Mouse (Mus musculus) kidney, embryonic 14.5 days (tissue): ENCODE data around the gene Ltbp3. TPM values are rescaled to one million over a fixed set of nuclear protein-coding genes. Genes with fewer than 3 reads are reported as not detected.
A peak's percentile ranks its signal among the peaks of the same experiment; 100 is the strongest.

Source experiments
- ATAC-seq: fragments of 200-750 bp; cut with Nextera tagmentation; 2 replicates; pipeline ENCODE4 v1.8.0; 2017; ENCODE audit warnings: moderate number of reproducible peaks, mild to moderate bottlenecking, moderate TSS enrichment, moderate library complexity; ENCODE audit not compliant: low FRiP score, low TSS enrichment
- H3K27ac ChIP-seq: fragments of 300-500 bp; sonication (generic); 2 replicates; pipeline ENCODE4 v1.5.1; 2014; ENCODE audit warnings: low read depth, mild to moderate bottlenecking, low read length, moderate library complexity, mixed read lengths
- H3K27me3 ChIP-seq: fragments of 300-500 bp; sonication (generic); 2 replicates; pipeline ENCODE4 v1.6.1; 2014; ENCODE audit warnings: mild to moderate bottlenecking, low read length; ENCODE audit not compliant: control insufficient read depth, insufficient read depth
- H3K36me3 ChIP-seq: fragments of 300-500 bp; sonication (generic); 2 replicates; pipeline ENCODE4 v1.6.1; 2014; ENCODE audit warnings: low read length, mixed read lengths; ENCODE audit not compliant: control insufficient read depth, insufficient read depth
- H3K4me1 ChIP-seq: fragments of 300-500 bp; sonication (generic); 2 replicates; pipeline ENCODE4 v1.6.1; 2014; ENCODE audit warnings: low read length, mixed read lengths; ENCODE audit not compliant: control insufficient read depth, insufficient read depth
- H3K4me2 ChIP-seq: fragments of 300-500 bp; sonication (generic); replicated peaks from 2 replicates; pipeline ENCODE4 v1.6.1; 2014; ENCODE audit warnings: low read depth, mild to moderate bottlenecking, low read length
- H3K4me3 ChIP-seq: fragments of 300-500 bp; sonication (generic); 2 replicates; pipeline ENCODE4 v1.5.1; 2014; ENCODE audit warnings: mild to moderate bottlenecking, low read length
- H3K9ac ChIP-seq: fragments of 300-500 bp; sonication (generic); 2 replicates; pipeline ENCODE4 v1.6.1; 2014; ENCODE audit warnings: low read depth, mild to moderate bottlenecking, low read length, moderate library complexity
- H3K9me3 ChIP-seq: fragments of 300-500 bp; sonication (generic); 2 replicates; pipeline ENCODE4 v1.6.1; 2016; ENCODE audit warnings: low read length; ENCODE audit not compliant: control insufficient read depth
- WGBS: fragments of 180-500 bp; shearing (Covaris S2); extraction: QIAGEN DNeasy Blood & Tissue Kit; methylation state at CpG from one replicate; pipeline ENCODE4 v1.1.7; 2014; 5-methylcytosine and 5-hydroxymethylcytosine counted together
- polyA plus RNA-seq: library from polyadenylated mRNA; unstranded; fragments of >200 nt; fragmentation: Nextera tagmentation; extraction: Ambion mirVana; gene quantifications from 2 replicates; pipeline ENCODE4 v1.2.1, GENCODE M21; 2014

Gene Ltbp3
- polyA plus RNA-seq, 1 experiment from 2014 or later, result 27.1 TPM

DNA sequence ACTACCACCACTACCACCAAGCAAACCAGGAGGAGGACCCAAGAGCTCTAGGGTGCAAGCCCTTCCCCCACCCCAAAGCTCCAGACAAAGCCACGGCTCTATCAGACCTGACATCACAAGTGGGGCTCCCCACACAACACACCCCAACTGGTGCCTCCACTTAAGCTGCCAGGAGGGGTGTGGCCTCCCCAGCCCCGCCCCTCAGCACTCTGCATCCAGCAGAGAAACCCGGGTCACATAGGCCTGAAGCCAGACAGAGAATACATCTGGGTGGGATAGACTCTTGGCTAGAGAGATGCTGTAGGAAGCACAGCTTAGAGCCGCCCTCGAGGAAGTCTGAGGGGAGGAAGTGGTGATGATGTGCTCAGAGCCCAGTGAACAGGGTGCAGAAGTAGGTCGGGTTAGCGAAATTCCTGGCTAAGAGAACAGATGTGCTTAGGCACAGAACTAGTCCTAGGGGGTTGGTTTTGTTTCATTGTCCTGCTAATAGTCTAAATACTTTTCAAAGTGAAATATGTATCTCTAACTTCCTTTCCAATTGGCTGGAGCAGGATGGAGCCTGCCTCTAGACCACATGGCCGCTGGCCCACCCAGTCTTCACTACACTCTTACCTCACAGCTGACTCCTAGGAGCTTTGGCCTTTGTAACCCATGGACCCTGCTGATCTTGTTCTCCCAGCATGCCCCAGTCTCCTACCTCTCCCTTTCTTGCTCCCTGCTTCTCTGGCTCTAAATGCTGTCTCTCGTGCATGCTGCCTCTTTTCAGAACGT is 35.7 kb upstream of the Ltbp3 start:
- 0 out of 2 replicates have a peak, but pooled peaks cover 9% of the 10 kb centered on the region for H3K4me1 ChIP-seq
- no peaks in the 10 kb centered on the region for H3K27me3 ChIP-seq
- H3K9ac ChIP-seq, result no peak overlapping the region; the same call in 1 of the 2 replicates
- 49% methylated on average over 10 of the region's 10 CpGs for WGBS
- peaks cover 55% of the 10 kb centered on the region for H3K36me3 ChIP-seq
- no peak overlapping the region for H3K4me3 ChIP-seq
- ATAC-seq, result peak; percentile 64; the same call in 1 of the 2 replicates
- H3K9me3 ChIP-seq, result no peaks in the 10 kb centered on the region
- no peak overlapping the region for H3K4me2 ChIP-seq
- peak overlapping the region; percentile 55; the same call in 1 of the 2 replicates for H3K27ac ChIP-seq

- WGBS, result 91% methylated on average over 6 of the region's 6 CpGs
- Histone ChIP-seq H3K36me3 (peaks cover 35% of the 10 kb centered on the region), H3K4me2 (no peak overlapping the region), H3K9ac (no peak overlapping the region), H3K4me3 (no peak overlapping the region), H3K9me3 (no peaks in the 10 kb centered on the region), H3K27ac (no peak overlapping the region), H3K27me3 (no peaks in the 10 kb centered on the region), H3K4me1 (peaks cover 11% of the 10 kb centered on the region; the same call in 1 of the 2 replicates)
- ATAC-seq, result no peak
Observed at GRCm38 (mm10) chr19:5710068-5710467, 30.6 kb upstream of the Ltbp3 start.

DNA sequence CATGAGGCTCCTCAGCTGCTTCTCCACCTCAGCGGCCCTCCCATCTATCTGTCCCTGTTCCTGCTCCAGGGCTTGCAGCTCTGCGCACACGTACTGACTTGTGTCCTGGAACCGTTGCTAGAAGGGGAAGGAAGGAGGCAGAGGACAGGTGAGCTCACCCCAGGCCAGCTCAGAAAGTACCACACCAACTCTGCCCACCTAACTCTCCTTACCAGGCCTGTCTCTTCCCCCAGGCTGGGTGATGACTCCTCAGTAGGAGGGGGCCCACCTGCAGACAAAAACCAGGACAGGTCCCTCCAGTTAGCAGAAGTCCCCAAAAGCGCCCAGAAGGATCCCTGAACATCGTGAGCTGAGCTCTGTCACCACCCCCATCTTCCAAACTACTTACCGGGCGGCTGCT is 30.1 kb upstream of the Ltbp3 start:
- peaks cover 35% of the 10 kb centered on the region for H3K36me3 ChIP-seq

GRCm38 (mm10) chr19:5711218-5711617 is 29.5 kb upstream of the Ltbp3 start:
- Histone ChIP-seq H3K4me3 (no peak overlapping the region), H3K27ac (no peak overlapping the region), H3K9ac (no peak overlapping the region), H3K4me2 (no peak overlapping the region), H3K36me3 (peaks cover 35% of the 10 kb centered on the region), H3K9me3 (no peaks in the 10 kb centered on the region), H3K27me3 (no peaks in the 10 kb centered on the region), H3K4me1 (peaks cover 6% of the 10 kb centered on the region; the same call in 1 of the 2 replicates)
- WGBS, result 17% methylated on average over 3 of the region's 3 CpGs
- no peak for ATAC-seq

More for the DNA sequence above, 30.1 kb upstream of the Ltbp3 start:
- no peaks in the 10 kb centered on the region for H3K9me3 ChIP-seq
- no peak overlapping the region for H3K9ac ChIP-seq
- WGBS, result 83% methylated on average over 8 of the region's 8 CpGs
- no peak overlapping the region for H3K4me2 ChIP-seq
- H3K4me1 ChIP-seq, result peaks cover 6% of the 10 kb centered on the region; the same call in 1 of the 2 replicates
- no peaks in the 10 kb centered on the region for H3K27me3 ChIP-seq
- no peak for ATAC-seq
- no peak overlapping the region for H3K4me3 ChIP-seq
- no peak overlapping the region for H3K27ac ChIP-seq

DNA sequence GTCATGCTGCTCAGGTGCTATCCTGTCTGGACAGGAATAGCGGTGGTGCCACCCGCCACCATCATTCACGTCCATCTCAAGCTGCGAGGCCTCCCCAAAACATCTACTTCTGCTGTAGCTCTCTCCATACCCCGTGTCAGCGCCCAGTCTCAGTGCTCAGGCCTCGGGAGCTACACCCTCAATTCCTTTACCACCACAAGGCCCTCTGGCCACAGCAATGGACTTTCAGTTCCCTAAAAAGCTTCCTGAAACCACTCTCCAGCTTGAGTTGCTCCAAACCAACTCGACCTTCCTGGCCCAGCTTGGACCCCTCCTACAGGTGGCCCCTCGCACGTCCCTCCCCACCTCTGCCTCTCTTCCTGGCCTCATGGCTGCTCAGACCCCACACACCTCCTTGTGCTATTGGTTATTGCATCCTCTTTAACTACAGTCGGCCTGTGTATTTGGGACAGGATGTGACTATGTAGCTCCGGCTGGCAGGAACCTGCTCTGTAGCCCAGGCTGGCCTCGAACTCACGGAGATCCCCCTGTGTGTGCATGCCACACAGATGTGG is 28.7 kb upstream of the Ltbp3 start:
- Histone ChIP-seq H3K27me3 (no peaks in the 10 kb centered on the region), H3K27ac (no peak overlapping the region), H3K9ac (no peak overlapping the region), H3K4me3 (no peak overlapping the region), H3K4me2 (no peak overlapping the region), H3K4me1 (peaks cover 9% of the 10 kb centered on the region; the same call in 1 of the 2 replicates), H3K9me3 (no peaks in the 10 kb centered on the region), H3K36me3 (peaks cover 33% of the 10 kb centered on the region)
- WGBS, result 92% methylated on average over 14 of the region's 14 CpGs
- no peak for ATAC-seq

GRCm38 (mm10) chr19:5713255-5713654 is 27.4 kb upstream of the Ltbp3 start:
- H3K4me2 ChIP-seq, result no peak overlapping the region
- no peak for ATAC-seq
- 73% methylated on average over 5 of the region's 5 CpGs for WGBS

DNA sequence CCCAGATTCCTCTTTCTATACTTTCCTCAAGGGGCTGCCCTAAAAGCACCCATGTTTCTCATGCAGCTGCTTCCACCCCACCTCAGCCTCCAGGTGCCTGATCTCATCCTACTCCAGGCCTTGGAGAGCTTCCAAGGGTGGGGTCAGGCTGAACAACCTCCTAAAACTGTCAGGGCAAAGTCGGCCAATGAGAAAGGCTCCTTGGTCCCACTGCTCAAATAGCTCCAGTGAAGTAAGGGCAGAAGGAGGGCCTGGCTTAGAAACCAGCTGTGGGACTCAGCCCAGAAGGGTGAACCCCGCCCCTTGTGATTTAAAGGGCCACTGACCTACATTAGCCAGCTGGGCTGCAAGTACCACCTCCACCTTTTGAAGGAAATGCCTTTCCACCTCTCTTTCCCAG is 27.0 kb upstream of the Ltbp3 start:
- WGBS, result 11% methylated on average over 2 of the region's 2 CpGs
- Histone ChIP-seq H3K36me3 (peaks cover 21% of the 10 kb centered on the region), H3K4me3 (no peak overlapping the region), H3K27ac (peak overlapping the region; percentile 47; the same call in 1 of the 2 replicates), H3K4me1 (peaks cover 9% of the 10 kb centered on the region; the same call in 1 of the 2 replicates), H3K4me2 (no peak overlapping the region), H3K9ac (0 out of 2 replicates have a peak overlapping the region, but pooled peaks have one; percentile 18), H3K27me3 (no peaks in the 10 kb centered on the region), H3K9me3 (no peaks in the 10 kb centered on the region)
- peak; percentile 77 for ATAC-seq

More at GRCm38 (mm10) chr19:5713255-5713654, 27.4 kb upstream of the Ltbp3 start:
- Histone ChIP-seq H3K27me3 (no peaks in the 10 kb centered on the region), H3K9me3 (no peaks in the 10 kb centered on the region), H3K9ac (peak overlapping the region; percentile 18; the same call in 1 of the 2 replicates), H3K4me1 (peaks cover 9% of the 10 kb centered on the region; the same call in 1 of the 2 replicates), H3K36me3 (peaks cover 26% of the 10 kb centered on the region), H3K4me3 (no peak overlapping the region), H3K27ac (peak overlapping the region; percentile 47; the same call in 1 of the 2 replicates)

- Histone ChIP-seq H3K9ac (peak overlapping the region; percentile 42; the same call in 1 of the 2 replicates), H3K27ac (no peak overlapping the region), H3K27me3 (no peaks in the 10 kb centered on the region), H3K36me3 (peaks cover 24% of the 10 kb centered on the region), H3K4me2 (peak overlapping the region; percentile 35), H3K4me3 (peak overlapping the region; percentile 23), H3K4me1 (peaks cover 9% of the 10 kb centered on the region; the same call in 1 of the 2 replicates), H3K9me3 (no peaks in the 10 kb centered on the region)
- ATAC-seq, result peak; percentile 56
- 22% methylated on average over 43 of the region's 43 CpGs for WGBS
Observed at GRCm38 (mm10) chr19:5715793-5716688, 24.7 kb upstream of the Ltbp3 start.
